Mouse (Mus musculus) limb, embryonic 15.5 days (tissue): ENCODE data around the gene Ctss. TPM values are rescaled to one million over a fixed set of nuclear protein-coding genes. Genes with fewer than 3 reads are reported as not detected.

Source experiments
- ATAC-seq: fragments of 200-750 bp; cut with Nextera tagmentation; 2 replicates; pipeline ENCODE4 v1.8.0; 2017; ENCODE audit warnings: low read depth, moderate TSS enrichment; ENCODE audit not compliant: insufficient number of reproducible peaks, low FRiP score, low TSS enrichment
- H3K27ac ChIP-seq: fragments of 300-500 bp; sonication (generic); 2 replicates; pipeline ENCODE4 v1.5.1; 2015; ENCODE audit warnings: moderate library complexity, mild to moderate bottlenecking, inconsistent platforms
- H3K27me3 ChIP-seq: fragments of 300-500 bp; sonication (generic); 2 replicates; pipeline ENCODE4 v1.6.1; 2015; ENCODE audit warnings: inconsistent platforms
- H3K36me3 ChIP-seq: fragments of 300-500 bp; sonication (generic); 2 replicates; pipeline ENCODE4 v1.6.1; 2015; ENCODE audit warnings: inconsistent platforms
- H3K4me1 ChIP-seq: fragments of 300-500 bp; sonication (generic); 2 replicates; pipeline ENCODE4 v1.6.1; 2015; ENCODE audit warnings: inconsistent platforms
- H3K4me2 ChIP-seq: fragments of 300-500 bp; sonication (generic); 2 replicates; pipeline ENCODE4 v1.6.1; 2015; ENCODE audit warnings: mild to moderate bottlenecking, inconsistent platforms
- H3K4me3 ChIP-seq: fragments of 300-500 bp; sonication (generic); 2 replicates; pipeline ENCODE4 v1.5.1; 2015; ENCODE audit warnings: mild to moderate bottlenecking, inconsistent platforms
- H3K9ac ChIP-seq: fragments of 300-500 bp; sonication (generic); 2 replicates; pipeline ENCODE4 v1.6.1; 2015; ENCODE audit warnings: inconsistent platforms
- H3K9me3 ChIP-seq: fragments of 300-500 bp; sonication (generic); 2 replicates; pipeline ENCODE4 v1.6.1; 2016; ENCODE audit warnings: inconsistent platforms
- WGBS: fragments of 180-500 bp; shearing (Covaris S2); methylation state at CpG from one replicate; pipeline ENCODE4 v1.1.7; 2015; 5-methylcytosine and 5-hydroxymethylcytosine counted together
- polyA plus RNA-seq: library from polyadenylated mRNA; unstranded; fragments of >200 nt; fragmentation: Nextera tagmentation; extraction: Ambion mirVana; gene quantifications from 2 replicates; pipeline ENCODE4 v1.2.1, GENCODE M21; 2015

Gene Ctss
- polyA plus RNA-seq, 1 experiment from 2014 or later = 20.9 TPM

GRCm38 (mm10) chr3:95516614-95517041 lies 10.0 kb upstream of the Ctss start:
- Histone ChIP-seq H3K9ac (no peak overlapping the region), H3K36me3 (no peaks in the 10 kb centered on the region), H3K27me3 (no peaks in the 10 kb centered on the region), H3K4me2 (no peak overlapping the region), H3K9me3 (no peaks in the 10 kb centered on the region), H3K27ac (no peak overlapping the region), H3K4me3 (no peak overlapping the region), H3K4me1 (peaks cover 2% of the 10 kb centered on the region; the same call in 1 of the 2 replicates)
- ATAC-seq = no peak
- 98% methylated on average over 3 of the region's 3 CpGs for WGBS

- no peaks in the 10 kb centered on the region for H3K9me3 ChIP-seq
- no peak overlapping the region for H3K27ac ChIP-seq
- H3K36me3 ChIP-seq = no peaks in the 10 kb centered on the region
- peaks cover 2% of the 10 kb centered on the region; the same call in 1 of the 2 replicates for H3K4me1 ChIP-seq
- 18% methylated on average over 10 of the region's 10 CpGs for WGBS
- no peaks in the 10 kb centered on the region for H3K27me3 ChIP-seq
- no peak overlapping the region for H3K4me3 ChIP-seq
- no peak overlapping the region for H3K9ac ChIP-seq
- ATAC-seq = no peak
- H3K4me2 ChIP-seq = no peak overlapping the region
Measured at GRCm38 (mm10) chr3:95517493-95517898, 9.1 kb upstream of the Ctss start.

- H3K4me1 ChIP-seq = peaks cover 2% of the 10 kb centered on the region; the same call in 1 of the 2 replicates
- H3K4me2 ChIP-seq = no peak overlapping the region
- H3K27me3 ChIP-seq = no peaks in the 10 kb centered on the region
- 77% methylated on average over 7 of the region's 7 CpGs for WGBS
- ATAC-seq = no peak
- no peaks in the 10 kb centered on the region for H3K36me3 ChIP-seq
- no peak overlapping the region for H3K4me3 ChIP-seq
- H3K9ac ChIP-seq = no peak overlapping the region
- no peaks in the 10 kb centered on the region for H3K9me3 ChIP-seq
- no peak overlapping the region for H3K27ac ChIP-seq
Measured at GRCm38 (mm10) chr3:95518891-95519290, 7.7 kb upstream of the Ctss start.

GRCm38 (mm10) chr3:95519315-95519714 lies 7.3 kb upstream of the Ctss start:
- H3K36me3 ChIP-seq = no peaks in the 10 kb centered on the region
- H3K27me3 ChIP-seq = no peaks in the 10 kb centered on the region
- ATAC-seq = no peak
- no peaks in the 10 kb centered on the region for H3K9me3 ChIP-seq
- no peak overlapping the region for H3K9ac ChIP-seq
- no peak overlapping the region for H3K4me2 ChIP-seq
- no peak overlapping the region for H3K27ac ChIP-seq
- peaks cover 2% of the 10 kb centered on the region; the same call in 1 of the 2 replicates for H3K4me1 ChIP-seq
- H3K4me3 ChIP-seq = no peak overlapping the region
- WGBS = 67% methylated on average over 2 of the region's 2 CpGs

- Histone ChIP-seq H3K4me1 (peaks cover 2% of the 10 kb centered on the region; the same call in 1 of the 2 replicates), H3K4me3 (no peak overlapping the region), H3K4me2 (no peak overlapping the region), H3K9me3 (no peaks in the 10 kb centered on the region), H3K36me3 (no peaks in the 10 kb centered on the region), H3K27me3 (no peaks in the 10 kb centered on the region), H3K9ac (no peak overlapping the region), H3K27ac (no peak overlapping the region)
- no peak for ATAC-seq
- 89% methylated on average over 3 of the region's 3 CpGs for WGBS
Measured at GRCm38 (mm10) chr3:95520100-95520499, 6.5 kb upstream of the Ctss start.

- no peak overlapping the region for H3K4me2 ChIP-seq
- no peak overlapping the region for H3K4me3 ChIP-seq
- WGBS = 81% methylated on average over 10 of the region's 10 CpGs
- H3K36me3 ChIP-seq = no peaks in the 10 kb centered on the region
- ATAC-seq = no peak
- H3K9me3 ChIP-seq = no peaks in the 10 kb centered on the region
- no peaks in the 10 kb centered on the region for H3K27me3 ChIP-seq
- H3K4me1 ChIP-seq = peaks cover 2% of the 10 kb centered on the region; the same call in 1 of the 2 replicates
- no peak overlapping the region for H3K9ac ChIP-seq
- H3K27ac ChIP-seq = no peak overlapping the region
Measured at GRCm38 (mm10) chr3:95521168-95521567, 5.4 kb upstream of the Ctss start.

GRCm38 (mm10) chr3:95523662-95524061 lies 2.9 kb upstream of the Ctss start:
- no peaks in the 10 kb centered on the region for H3K36me3 ChIP-seq
- H3K27me3 ChIP-seq = no peaks in the 10 kb centered on the region
- no peak overlapping the region for H3K27ac ChIP-seq
- H3K4me1 ChIP-seq = no peaks in the 10 kb centered on the region
- no peak overlapping the region for H3K9ac ChIP-seq
- ATAC-seq = no peak
- H3K9me3 ChIP-seq = no peaks in the 10 kb centered on the region
- WGBS = 54% methylated on average over 3 of the region's 3 CpGs
- no peak overlapping the region for H3K4me2 ChIP-seq
- H3K4me3 ChIP-seq = no peak overlapping the region

- no peak overlapping the region for H3K27ac ChIP-seq
- H3K27me3 ChIP-seq = no peaks in the 10 kb centered on the region
- no peaks in the 10 kb centered on the region for H3K9me3 ChIP-seq
- no peak overlapping the region for H3K4me2 ChIP-seq
- ATAC-seq = no peak
- no peaks in the 10 kb centered on the region for H3K36me3 ChIP-seq
- WGBS = 62% methylated on average over 2 of the region's 2 CpGs
- H3K9ac ChIP-seq = no peak overlapping the region
- no peaks in the 10 kb centered on the region for H3K4me1 ChIP-seq
- H3K4me3 ChIP-seq = no peak overlapping the region
Measured at GRCm38 (mm10) chr3:95524673-95525072, 1.9 kb upstream of the Ctss start.

- no peak overlapping the region for H3K9ac ChIP-seq
- H3K36me3 ChIP-seq = no peaks in the 10 kb centered on the region
- no peaks in the 10 kb centered on the region for H3K27me3 ChIP-seq
- no peaks in the 10 kb centered on the region for H3K4me1 ChIP-seq
- no peak for ATAC-seq
- no peak overlapping the region for H3K4me2 ChIP-seq
- H3K9me3 ChIP-seq = no peaks in the 10 kb centered on the region
- H3K27ac ChIP-seq = no peak overlapping the region
- no peak overlapping the region for H3K4me3 ChIP-seq
Measured at GRCm38 (mm10) chr3:95526111-95526510, 475 bp upstream of the Ctss start.

GRCm38 (mm10) chr3:95529814-95530213 lies 3.2 kb downstream of the Ctss start:
- ATAC-seq = no peak
- Histone ChIP-seq H3K4me3 (no peak overlapping the region), H3K36me3 (no peaks in the 10 kb centered on the region), H3K9me3 (no peaks in the 10 kb centered on the region), H3K27me3 (no peaks in the 10 kb centered on the region), H3K27ac (no peak overlapping the region), H3K4me1 (no peaks in the 10 kb centered on the region), H3K9ac (no peak overlapping the region), H3K4me2 (no peak overlapping the region)
- 86% methylated on average over 6 of the region's 6 CpGs for WGBS

GRCm38 (mm10) chr3:95531025-95531424 lies 4.4 kb downstream of the Ctss start:
- 81% methylated on average over 1 of the region's 1 CpGs for WGBS
- ATAC-seq = no peak
- Histone ChIP-seq H3K9ac (no peak overlapping the region), H3K4me1 (no peaks in the 10 kb centered on the region), H3K27ac (no peak overlapping the region), H3K9me3 (no peaks in the 10 kb centered on the region), H3K4me3 (no peak overlapping the region), H3K27me3 (no peaks in the 10 kb centered on the region), H3K4me2 (no peak overlapping the region), H3K36me3 (no peaks in the 10 kb centered on the region)

- Histone ChIP-seq H3K36me3 (no peaks in the 10 kb centered on the region), H3K27ac (no peak overlapping the region), H3K4me3 (no peak overlapping the region), H3K9ac (no peak overlapping the region), H3K9me3 (no peaks in the 10 kb centered on the region), H3K4me1 (no peaks in the 10 kb centered on the region), H3K27me3 (no peaks in the 10 kb centered on the region), H3K4me2 (no peak overlapping the region)
- no peak for ATAC-seq
- 87% methylated on average over 5 of the region's 5 CpGs for WGBS
Measured at GRCm38 (mm10) chr3:95533364-95533763, 6.8 kb downstream of the Ctss start.

GRCm38 (mm10) chr3:95534927-95535326 lies 8.3 kb downstream of the Ctss start:
- ATAC-seq = no peak
- H3K4me2 ChIP-seq = no peak overlapping the region
- H3K9ac ChIP-seq = no peak overlapping the region
- no peaks in the 10 kb centered on the region for H3K9me3 ChIP-seq
- H3K4me3 ChIP-seq = no peak overlapping the region
- no peaks in the 10 kb centered on the region for H3K4me1 ChIP-seq
- no peaks in the 10 kb centered on the region for H3K36me3 ChIP-seq
- WGBS = 84% methylated on average over 1 of the region's 1 CpGs
- no peak overlapping the region for H3K27ac ChIP-seq
- H3K27me3 ChIP-seq = no peaks in the 10 kb centered on the region
